ENCODE assay signal across 8 mouse cellular contexts in genomic region chr9:66980458-66980857, GRCm38 (mm10). TPM values are rescaled to one million over a fixed set of nuclear protein-coding genes. Genes with fewer than 3 reads are reported as not detected.
DNase-seq lines count a peak whose midpoint lies in the region; ATAC-seq lines count a peak whose summit lies in the region.

No protein-coding gene starts in this region.

- DNase-seq in right cerebral cortex, adult 2 months (ENCODE audit: low spot score in 2 of 2) = peak; percentile 62 to 66
- DNase-seq in right cerebral cortex, adult 18-20 months = no peak
- peak; percentile 45 to 66 for DNase-seq in adrenal gland, postnatal 4 days (ENCODE audit: low spot score in 2 of 2)
- DNase-seq in kidney, adult 9 months = peak; percentile 79
- DNase-seq in liver, embryonic 13.5 days = peak; percentile 73
- DNase-seq in retina, embryonic 14.5 days (ENCODE audit: low spot score) = peak; percentile 82
- peak; percentile 67 for DNase-seq in urinary bladder, postnatal 25 days (ENCODE audit: low spot score)

- H3K4me3 ChIP-seq in liver, embryonic 13.5 days (replicated peaks) = no peak overlapping the region

- peaks cover 15% of the 10 kb centered on the region for H3K4me1 ChIP-seq in liver, embryonic 13.5 days (replicated peaks)

- WGBS in liver, embryonic 13.5 days (ENCODE audit: insufficient replicate concordance) = 5% methylated on average over 5 of the region's 5 CpGs

- no peaks in the 10 kb centered on the region for H3K36me3 ChIP-seq in liver, embryonic 13.5 days

- no peaks in the 10 kb centered on the region for H3K9me3 ChIP-seq in liver, embryonic 13.5 days (replicated peaks)

- H3K27ac ChIP-seq in liver, embryonic 13.5 days = no peak overlapping the region

- peak; percentile 84 for ATAC-seq in erythroblast, adult 5-6 weeks (replicated peaks; ENCODE audit: low FRiP score, poor library complexity, severe bottlenecking)
- peak; percentile 64 for ATAC-seq in liver, embryonic 13.5 days (ENCODE audit: low read depth)

- peaks cover 5% of the 10 kb centered on the region; the same call in 1 of the 2 replicates for H3K27me3 ChIP-seq in liver, embryonic 13.5 days

- no peak overlapping the region for H3K4me2 ChIP-seq in liver, embryonic 13.5 days

- no peak overlapping the region for H3K9ac ChIP-seq in liver, embryonic 13.5 days

RNA-seq across cellular contexts. Expression of gene Lactb, which starts 5.2 kb away (rescaled TPM):
- total RNA-seq in adrenal gland, postnatal 4 days (2021) = 10 to 100 TPM; 14.5 TPM
- 0.96 and 12.1 TPM in 2 replicates for total RNA-seq in erythroblast, adult 5-6 weeks (2015; ENCODE audit: low replicate concordance)
- 3.2 and 7.2 TPM in 2 replicates for total RNA-seq in erythroblast, adult 5-6 weeks (2017; ENCODE audit: low replicate concordance)
- 6.4 and 6.7 TPM in 2 replicates for polyA plus RNA-seq in liver, embryonic 13.5 days (2015; fragmentation: Nextera tagmentation; extraction: Ambion mirVana)

RNA-seq across cellular contexts. Expression of gene Rps27l, which starts 34.6 kb away (rescaled TPM):
- total RNA-seq in adrenal gland, postnatal 4 days (2021) = 100 to 1,000 TPM; 301 to 308 TPM
- 102 and 125 TPM in 2 replicates for total RNA-seq in erythroblast, adult 5-6 weeks (2015; ENCODE audit: low replicate concordance)
- 23.7 and 43.2 TPM in 2 replicates for total RNA-seq in erythroblast, adult 5-6 weeks (2017; ENCODE audit: low replicate concordance)
- polyA plus RNA-seq in liver, embryonic 13.5 days (2015; fragmentation: Nextera tagmentation; extraction: Ambion mirVana) = 702 and 803 TPM in 2 replicates
